Mouse (Mus musculus) spleen, adult 2 months (tissue): ENCODE measurements around the gene Tigit.

Source experiments
- CTCF ChIP-seq: fragments of 200-500 bp; IDR thresholded peaks from 2 replicates; pipeline ENCODE4 v1.5.1; 2011; ENCODE audit warnings: mild to moderate bottlenecking, inconsistent platforms; ENCODE audit not compliant: insufficient read depth, insufficient read length, insufficient replicate concordance; ENCODE audit errors: extremely low read depth
- POLR2A ChIP-seq: fragments of 200-500 bp; IDR thresholded peaks from 2 replicates; pipeline ENCODE4 v1.6.1; 2011; ENCODE audit warnings: low read depth, low read length, inconsistent platforms

- TF ChIP-seq POLR2A = no peak
- no peak for TF ChIP-seq CTCF
Observed at GRCm38 (mm10) chr16:43690912-43691311, 27.0 kb upstream of the Tigit start.
